Mouse (Mus musculus): ENCODE measurements around the gene Socs1. TPM values are rescaled to one million over a fixed set of nuclear protein-coding genes. Genes with fewer than 3 reads are reported as not detected.

Socs1 gene
- polyA plus RNA-seq, 1 experiment = 4.8 TPM

DNA sequence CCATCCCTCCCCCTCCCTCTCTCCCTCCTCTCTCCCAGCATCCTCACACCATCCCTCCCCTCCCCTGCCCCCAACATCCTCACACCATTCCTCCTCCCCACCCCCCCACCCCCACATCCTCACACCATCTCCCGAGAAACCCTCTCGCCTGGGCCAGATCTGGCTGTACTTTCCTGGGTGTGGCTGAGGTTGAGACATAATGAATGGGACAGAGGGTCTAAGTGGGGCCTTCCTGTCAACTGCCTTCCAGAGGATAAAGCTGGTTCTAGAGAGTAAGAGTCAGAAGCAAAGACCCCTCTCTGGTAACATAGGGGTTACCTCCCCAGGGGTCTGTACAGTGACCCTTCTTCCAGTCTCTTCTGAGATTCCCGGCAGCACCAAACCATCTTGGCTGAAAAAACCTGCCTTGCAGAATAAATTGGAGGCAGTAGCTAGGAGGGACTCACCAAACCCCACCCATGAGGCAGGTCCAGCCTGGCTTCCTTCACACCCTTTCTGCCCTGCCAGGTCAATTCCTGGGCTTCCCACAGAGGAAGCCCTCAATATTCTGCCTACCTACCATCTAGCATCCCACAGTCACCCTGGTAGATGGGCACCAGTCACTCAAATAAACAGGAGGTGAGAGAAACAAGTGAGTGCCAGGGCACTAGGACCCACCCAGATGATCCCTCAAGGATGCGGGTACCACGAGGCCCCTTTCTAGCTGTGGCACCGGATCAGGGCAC lies 21.6 kb downstream of the Socs1 start:
- TF ChIP-seq CTCF (IDR thresholded peaks at IDR 0.05; ENCODE audit: control insufficient read depth, insufficient read depth, low read length) = no peak
- peaks cover 4% of the 10 kb centered on the region; the same call in 1 of the 2 replicates for H3K4me1 ChIP-seq (ENCODE audit: control insufficient read depth, insufficient read depth, low read length)
- 52% methylated on average over 6 of the region's 6 CpGs for WGBS

DNA sequence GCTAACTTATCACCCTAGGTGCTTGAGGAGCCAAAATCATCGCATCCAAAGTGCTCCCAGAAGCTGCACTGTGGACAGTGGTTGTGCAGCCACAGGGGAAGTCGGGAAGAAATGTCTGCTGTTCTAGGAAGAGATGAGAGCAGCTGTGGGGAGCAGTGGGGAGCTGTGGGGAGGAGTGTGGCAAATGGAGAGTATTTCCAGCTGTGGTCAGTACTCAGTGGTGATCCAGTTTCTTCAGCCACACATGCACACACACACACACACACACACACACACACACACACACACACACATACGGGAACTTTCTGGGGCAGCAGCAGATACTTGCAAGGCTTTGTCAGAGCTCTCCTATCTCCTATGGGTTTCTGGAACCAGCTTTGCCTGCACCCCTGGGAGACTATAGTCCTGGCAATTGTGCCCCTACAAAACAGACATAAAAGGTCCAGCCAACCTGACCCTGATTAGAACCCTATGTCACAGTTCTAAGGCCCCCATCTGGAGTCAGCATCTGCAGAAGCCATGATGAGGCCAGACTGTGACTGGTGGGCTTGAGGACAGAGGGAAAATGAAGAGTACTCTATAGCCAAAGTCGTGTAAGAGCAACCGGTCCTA lies 22.7 kb downstream of the Socs1 start:
- TF ChIP-seq POLR2A (IDR thresholded peaks at IDR 0.05; ENCODE audit: borderline replicate concordance, control insufficient read depth, low read depth, low read length) = no peak
- no peak overlapping the region for H3K27ac ChIP-seq (ENCODE audit: control insufficient read depth, insufficient read depth, low read depth, low read length, poor library complexity)
- no peak overlapping the region for H3K4me3 ChIP-seq (replicated peaks; ENCODE audit: control insufficient read depth, low read depth, low read length)
- H3K4me1 ChIP-seq (ENCODE audit: control insufficient read depth, insufficient read depth, low read length) = peaks cover 2% of the 10 kb centered on the region; the same call in 1 of the 2 replicates
- WGBS = 71% methylated on average over 5 of the region's 5 CpGs

More for the DNA sequence above, 21.6 kb downstream of the Socs1 start:
- H3K27ac ChIP-seq (ENCODE audit: control insufficient read depth, insufficient read depth, low read depth, low read length, poor library complexity) = no peak overlapping the region
- no peak overlapping the region for H3K4me3 ChIP-seq (replicated peaks; ENCODE audit: control insufficient read depth, low read depth, low read length)

DNA sequence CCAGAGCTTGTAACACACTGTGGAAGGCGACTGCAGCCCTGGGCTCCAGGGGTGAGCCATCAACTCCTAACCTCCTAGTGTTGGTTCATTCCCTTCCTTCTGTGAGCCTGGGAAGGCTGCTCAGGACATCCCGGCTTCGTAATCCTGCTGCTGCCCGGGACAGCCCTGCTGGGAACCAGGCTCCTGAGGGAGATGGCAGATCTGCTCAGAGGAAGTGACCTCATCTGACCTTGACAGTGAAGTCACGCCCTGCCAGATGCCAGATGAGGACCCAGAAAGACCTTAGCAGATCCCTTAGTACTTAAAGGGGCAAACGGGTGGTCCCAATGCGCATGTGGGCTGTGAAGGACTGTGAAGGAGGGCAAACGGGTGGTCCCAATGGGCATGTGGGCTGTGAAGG lies 24.2 kb downstream of the Socs1 start:
- H3K27ac ChIP-seq (ENCODE audit: control insufficient read depth, insufficient read depth, low read depth, low read length, poor library complexity) = no peak overlapping the region
- TF ChIP-seq CTCF (IDR thresholded peaks at IDR 0.05; ENCODE audit: control insufficient read depth, insufficient read depth, low read length) (no peak), POLR2A (IDR thresholded peaks at IDR 0.05; ENCODE audit: borderline replicate concordance, control insufficient read depth, low read depth, low read length) (no peak)
- no peak overlapping the region for H3K4me3 ChIP-seq (replicated peaks; ENCODE audit: control insufficient read depth, low read depth, low read length)
- H3K4me1 ChIP-seq (ENCODE audit: control insufficient read depth, insufficient read depth, low read length) = peaks cover 2% of the 10 kb centered on the region; the same call in 1 of the 2 replicates
- 77% methylated on average over 8 of the region's 8 CpGs for WGBS

- WGBS = 37% methylated on average over 6 of the region's 6 CpGs
- peaks cover under 1% of the 10 kb centered on the region; the same call in 1 of the 2 replicates for H3K4me1 ChIP-seq (ENCODE audit: control insufficient read depth, insufficient read depth, low read length)
- TF ChIP-seq CTCF (IDR thresholded peaks at IDR 0.05; ENCODE audit: control insufficient read depth, insufficient read depth, low read length) (no peak), POLR2A (IDR thresholded peaks at IDR 0.05; ENCODE audit: borderline replicate concordance, control insufficient read depth, low read depth, low read length) (no peak)
Observed at GRCm38 (mm10) chr16:10756168-10756567, 29.2 kb downstream of the Socs1 start.

GRCm38 (mm10) chr16:10754521-10755296 lies 30.6 kb downstream of the Socs1 start:
- TF ChIP-seq POLR2A (IDR thresholded peaks at IDR 0.05; ENCODE audit: borderline replicate concordance, control insufficient read depth, low read depth, low read length) = no peak
- no peak for TF ChIP-seq CTCF (IDR thresholded peaks at IDR 0.05; ENCODE audit: control insufficient read depth, insufficient read depth, low read length)
- 87% methylated on average over 3 of the region's 3 CpGs for WGBS
- H3K4me1 ChIP-seq (ENCODE audit: control insufficient read depth, insufficient read depth, low read length) = no peaks in the 10 kb centered on the region; the same call in 1 of the 2 replicates
- no peak overlapping the region for H3K4me3 ChIP-seq (replicated peaks; ENCODE audit: control insufficient read depth, low read depth, low read length)
- no peak overlapping the region for H3K27ac ChIP-seq (ENCODE audit: control insufficient read depth, insufficient read depth, low read depth, low read length, poor library complexity)

More at GRCm38 (mm10) chr16:10756168-10756567, 29.2 kb downstream of the Socs1 start:
- Histone ChIP-seq H3K27ac (ENCODE audit: control insufficient read depth, insufficient read depth, low read depth, low read length, poor library complexity) (no peak overlapping the region), H3K4me3 (replicated peaks; ENCODE audit: control insufficient read depth, low read depth, low read length) (no peak overlapping the region)

GRCm38 (mm10) chr16:10749824-10750223 lies 35.5 kb downstream of the Socs1 start:
- Histone ChIP-seq H3K4me1 (ENCODE audit: control insufficient read depth, insufficient read depth, low read length) (no peaks in the 10 kb centered on the region), H3K27ac (ENCODE audit: control insufficient read depth, insufficient read depth, low read depth, low read length, poor library complexity) (no peak overlapping the region), H3K4me3 (replicated peaks; ENCODE audit: control insufficient read depth, low read depth, low read length) (no peak overlapping the region)
- TF ChIP-seq CTCF (IDR thresholded peaks at IDR 0.05; ENCODE audit: control insufficient read depth, insufficient read depth, low read length) (no peak), POLR2A (IDR thresholded peaks at IDR 0.05; ENCODE audit: borderline replicate concordance, control insufficient read depth, low read depth, low read length) (no peak)
- 79% methylated on average over 7 of the region's 7 CpGs for WGBS

GRCm38 (mm10) chr16:10749226-10749625 lies 36.1 kb downstream of the Socs1 start:
- no peak overlapping the region for H3K27ac ChIP-seq (ENCODE audit: control insufficient read depth, insufficient read depth, low read depth, low read length, poor library complexity)
- H3K4me3 ChIP-seq (replicated peaks; ENCODE audit: control insufficient read depth, low read depth, low read length) = no peak overlapping the region
- TF ChIP-seq POLR2A (IDR thresholded peaks at IDR 0.05; ENCODE audit: borderline replicate concordance, control insufficient read depth, low read depth, low read length) (no peak), CTCF (IDR thresholded peaks at IDR 0.05; ENCODE audit: control insufficient read depth, insufficient read depth, low read length) (no peak)
- 77% methylated on average over 7 of the region's 7 CpGs for WGBS
- H3K4me1 ChIP-seq (ENCODE audit: control insufficient read depth, insufficient read depth, low read length) = no peaks in the 10 kb centered on the region

DNA sequence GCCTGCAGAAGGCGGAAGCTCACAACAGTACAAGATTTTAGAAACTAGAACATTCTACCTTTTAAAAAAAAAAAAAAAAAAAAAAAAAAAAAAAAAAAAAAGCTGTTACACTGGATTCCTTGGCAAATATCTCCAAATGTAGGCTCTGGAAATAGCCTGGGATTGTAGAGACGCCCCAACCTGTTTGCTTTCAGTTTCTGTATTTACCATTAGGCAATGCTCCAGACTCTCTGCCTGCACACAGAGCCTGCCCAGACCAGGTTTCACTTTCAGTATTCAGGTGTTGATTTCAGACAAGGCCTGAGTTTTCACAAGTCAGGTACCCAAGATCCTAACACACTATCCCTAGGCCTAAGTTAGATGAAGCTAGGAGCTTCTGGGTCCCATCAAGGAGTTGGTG lies 44.3 kb downstream of the Socs1 start:
- TF ChIP-seq CTCF (IDR thresholded peaks at IDR 0.05; ENCODE audit: control insufficient read depth, insufficient read depth, low read length) (no peak), POLR2A (IDR thresholded peaks at IDR 0.05; ENCODE audit: borderline replicate concordance, control insufficient read depth, low read depth, low read length) (no peak)
- Histone ChIP-seq H3K4me3 (replicated peaks; ENCODE audit: control insufficient read depth, low read depth, low read length) (no peak overlapping the region), H3K27ac (ENCODE audit: control insufficient read depth, insufficient read depth, low read depth, low read length, poor library complexity) (no peak overlapping the region), H3K4me1 (ENCODE audit: control insufficient read depth, insufficient read depth, low read length) (no peaks in the 10 kb centered on the region; the same call in 1 of the 2 replicates)
- 54% methylated on average over 2 of the region's 2 CpGs for WGBS

Data from bone marrow, adult 2 months (tissue).